Mouse (Mus musculus) stomach, embryonic 16.5 days (tissue): ENCODE results near the gene Atp11c. TPM values are rescaled to one million over a fixed set of nuclear protein-coding genes. Genes with fewer than 3 reads are reported as not detected.

ENCODE experiments used
- ATAC-seq: fragments of 200-750 bp; cut with Nextera tagmentation; 2 replicates; pipeline ENCODE4 v1.8.0; 2017; ENCODE audit warnings: moderate number of reproducible peaks, moderate TSS enrichment; ENCODE audit not compliant: insufficient read depth, low FRiP score
- H3K27ac ChIP-seq: fragments of 300-500 bp; sonication (generic); 2 replicates; pipeline ENCODE4 v1.5.1; 2014; ENCODE audit warnings: low read length
- H3K27me3 ChIP-seq: fragments of 300-500 bp; sonication (generic); 2 replicates; pipeline ENCODE4 v1.6.1; 2014; ENCODE audit warnings: low read length, control low read depth, mixed read lengths; ENCODE audit not compliant: control insufficient read depth, insufficient read depth
- H3K36me3 ChIP-seq: fragments of 300-500 bp; sonication (generic); 2 replicates; pipeline ENCODE4 v1.6.1; 2014; ENCODE audit warnings: low read length; ENCODE audit not compliant: control insufficient read depth, insufficient read depth
- H3K4me1 ChIP-seq: fragments of 300-500 bp; sonication (generic); 2 replicates; pipeline ENCODE4 v1.6.1; 2014; ENCODE audit warnings: low read length, control low read depth, mixed read lengths; ENCODE audit not compliant: control insufficient read depth, insufficient read depth
- H3K4me2 ChIP-seq: fragments of 300-500 bp; sonication (generic); 2 replicates; pipeline ENCODE4 v1.6.1; 2014; ENCODE audit warnings: low read depth, low read length, mixed read lengths
- H3K4me3 ChIP-seq: fragments of 300-500 bp; sonication (generic); replicated peaks from 2 replicates; pipeline ENCODE4 v1.5.1; 2014; ENCODE audit warnings: mild to moderate bottlenecking, low read length
- H3K9ac ChIP-seq: fragments of 300-500 bp; sonication (generic); 2 replicates; pipeline ENCODE4 v1.6.1; 2014; ENCODE audit warnings: low read length
- H3K9me3 ChIP-seq: fragments of 300-500 bp; sonication (generic); replicated peaks from 2 replicates; pipeline ENCODE4 v1.6.1; 2016; ENCODE audit warnings: low read length, control low read depth; ENCODE audit not compliant: control insufficient read depth
- WGBS: fragments of 180-500 bp; shearing (Covaris S2); extraction: QIAGEN DNeasy Blood & Tissue Kit; methylation state at CpG from one replicate; pipeline ENCODE4 v1.1.7; 2014; 5-methylcytosine and 5-hydroxymethylcytosine counted together
- polyA plus RNA-seq: library from polyadenylated mRNA; unstranded; fragments of >200 nt; fragmentation: Nextera tagmentation; extraction: Ambion mirVana; gene quantifications from 2 replicates; pipeline ENCODE4 v1.2.1, GENCODE M21; 2015

The Atp11c gene
- polyA plus RNA-seq, 1 experiment from 2014 or later, result 6.6 TPM

GRCm38 (mm10) chrX:60329735-60330134, 262.8 kb downstream of the Atp11c start:
- Histone ChIP-seq H3K27ac (no peak overlapping the region), H3K27me3 (no peaks in the 10 kb centered on the region), H3K36me3 (no peaks in the 10 kb centered on the region), H3K9me3 (no peaks in the 10 kb centered on the region), H3K4me2 (no peak overlapping the region), H3K4me3 (no peak overlapping the region), H3K9ac (no peak overlapping the region), H3K4me1 (no peaks in the 10 kb centered on the region)
- ATAC-seq, result no peak
- WGBS, result 86% methylated on average over 3 of the region's 3 CpGs

GRCm38 (mm10) chrX:60321321-60321720, 271.2 kb downstream of the Atp11c start:
- ATAC-seq, result no peak
- no peaks in the 10 kb centered on the region for H3K9me3 ChIP-seq
- H3K4me2 ChIP-seq, result no peak overlapping the region
- H3K27ac ChIP-seq, result no peak overlapping the region
- no peak overlapping the region for H3K9ac ChIP-seq
- no peaks in the 10 kb centered on the region for H3K27me3 ChIP-seq
- 80% methylated on average over 4 of the region's 4 CpGs for WGBS
- no peaks in the 10 kb centered on the region for H3K4me1 ChIP-seq
- H3K4me3 ChIP-seq, result no peak overlapping the region
- H3K36me3 ChIP-seq, result no peaks in the 10 kb centered on the region

- ATAC-seq, result no peak
- Histone ChIP-seq H3K4me1 (no peaks in the 10 kb centered on the region), H3K9ac (no peak overlapping the region), H3K9me3 (no peaks in the 10 kb centered on the region), H3K4me2 (no peak overlapping the region), H3K27me3 (no peaks in the 10 kb centered on the region), H3K4me3 (no peak overlapping the region), H3K27ac (no peak overlapping the region), H3K36me3 (no peaks in the 10 kb centered on the region)
- 88% methylated on average over 3 of the region's 3 CpGs for WGBS
Measured at GRCm38 (mm10) chrX:60317661-60318060, 274.8 kb downstream of the Atp11c start.

- Histone ChIP-seq H3K9ac (no peak overlapping the region), H3K36me3 (no peaks in the 10 kb centered on the region), H3K4me1 (no peaks in the 10 kb centered on the region), H3K9me3 (no peaks in the 10 kb centered on the region), H3K4me3 (no peak overlapping the region), H3K27me3 (no peaks in the 10 kb centered on the region), H3K4me2 (no peak overlapping the region), H3K27ac (no peak overlapping the region)
- 77% methylated on average over 2 of the region's 2 CpGs for WGBS
- no peak for ATAC-seq
Measured at GRCm38 (mm10) chrX:60292335-60292734, 300.2 kb downstream of the Atp11c start.

GRCm38 (mm10) chrX:60255346-60255745, 337.2 kb downstream of the Atp11c start:
- H3K4me1 ChIP-seq, result no peaks in the 10 kb centered on the region

GRCm38 (mm10) chrX:60187726-60188125, 404.8 kb downstream of the Atp11c start:
- H3K4me3 ChIP-seq, result no peak overlapping the region
- no peak overlapping the region for H3K4me2 ChIP-seq
- no peaks in the 10 kb centered on the region for H3K27me3 ChIP-seq
- no peaks in the 10 kb centered on the region for H3K9me3 ChIP-seq
- ATAC-seq, result no peak
- H3K9ac ChIP-seq, result no peak overlapping the region
- H3K4me1 ChIP-seq, result no peaks in the 10 kb centered on the region
- 25% methylated on average over 1 of the region's 1 CpGs for WGBS
- no peak overlapping the region for H3K27ac ChIP-seq
- no peaks in the 10 kb centered on the region for H3K36me3 ChIP-seq

More at GRCm38 (mm10) chrX:60255346-60255745, 337.2 kb downstream of the Atp11c start:
- no peak for ATAC-seq
- H3K4me3 ChIP-seq, result no peak overlapping the region
- H3K27ac ChIP-seq, result no peak overlapping the region
- H3K36me3 ChIP-seq, result no peaks in the 10 kb centered on the region
- no peak overlapping the region for H3K9ac ChIP-seq
- no peak overlapping the region for H3K4me2 ChIP-seq
- no peaks in the 10 kb centered on the region for H3K9me3 ChIP-seq
- no peaks in the 10 kb centered on the region for H3K27me3 ChIP-seq

GRCm38 (mm10) chrX:60182611-60183010, 409.9 kb downstream of the Atp11c start:
- H3K9me3 ChIP-seq, result no peaks in the 10 kb centered on the region
- H3K4me3 ChIP-seq, result no peak overlapping the region
- H3K9ac ChIP-seq, result no peak overlapping the region
- 0 out of 2 replicates have a peak, but pooled peaks cover under 1% of the 10 kb centered on the region for H3K27me3 ChIP-seq
- no peaks in the 10 kb centered on the region for H3K4me1 ChIP-seq
- H3K27ac ChIP-seq, result no peak overlapping the region
- H3K36me3 ChIP-seq, result no peaks in the 10 kb centered on the region
- 54% methylated on average over 3 of the region's 3 CpGs for WGBS
- no peak overlapping the region for H3K4me2 ChIP-seq
- no peak for ATAC-seq

- H3K4me2 ChIP-seq, result peak within 1 kb of the TSS; percentile 56
- ATAC-seq, result peak; percentile 40; the same call in 1 of the 2 replicates
- no peak within 1 kb of the TSS for H3K27ac ChIP-seq
- H3K36me3 ChIP-seq, result no peaks in the 10 kb centered on the region
- H3K9ac ChIP-seq, result peak within 1 kb of the TSS; percentile 31; the same call in 1 of the 2 replicates
- no peaks in the 10 kb centered on the region for H3K9me3 ChIP-seq
- peak within 1 kb of the TSS; percentile 35 for H3K4me3 ChIP-seq
- H3K27me3 ChIP-seq, result 0 out of 2 replicates have a peak, but pooled peaks cover 2% of the 10 kb centered on the region
- 8% methylated on average over 27 of the region's 28 CpGs for WGBS
- no peaks in the 10 kb centered on the region for H3K4me1 ChIP-seq
Measured at GRCm38 (mm10) chrX:60178744-60179458, 413.6 kb downstream of the Atp11c start, which contains the start of gene Mcf2. Mcf2 (minus strand) TSS chrX:60179089.

- peak; percentile 10; the same call in 1 of the 2 replicates for ATAC-seq
- 0 out of 2 replicates have a peak, but pooled peaks cover 2% of the 10 kb centered on the region for H3K27me3 ChIP-seq
- no peaks in the 10 kb centered on the region for H3K36me3 ChIP-seq
- no peaks in the 10 kb centered on the region for H3K9me3 ChIP-seq
- peak overlapping the region; percentile 56 for H3K4me2 ChIP-seq
- H3K4me1 ChIP-seq, result no peaks in the 10 kb centered on the region
- no peak overlapping the region; the same call in 1 of the 2 replicates for H3K9ac ChIP-seq
- H3K27ac ChIP-seq, result no peak overlapping the region
- H3K4me3 ChIP-seq, result peak overlapping the region; percentile 35
- 7% methylated on average over 19 of the region's 19 CpGs for WGBS
Measured at GRCm38 (mm10) chrX:60178025-60178743, 414.3 kb downstream of the Atp11c start.
